Mouse (Mus musculus) layer of hippocampus, adult 6 months (tissue): Measurements from ENCODE around the gene Nudt1. TPM values are rescaled to one million over a fixed set of nuclear protein-coding genes. Genes with fewer than 3 reads are reported as not detected.

Source experiments
- long read RNA-seq, 2 experiments: library from polyadenylated mRNA; unstranded; transcript quantifications; one replicate each; pipeline ENCODE4 v2.0.0; 2019 to 2020
- polyA plus RNA-seq: library from polyadenylated mRNA; unstranded; fragments of <200 nt; fragmentation: Nextera tagmentation; gene quantifications from 2 replicates; pipeline ENCODE4 v1.2.3, GENCODE M21; 2021

Nudt1 gene
- polyA plus RNA-seq, result 10.8 TPM in 2 replicates
- long read RNA-seq, experiment 1, partial matches to known transcripts, result 0 of 5 reads
- long read RNA-seq, experiment 1, other reads (novel, unspliced or antisense), result 1 of 5 reads
- long read RNA-seq, experiment 2, partial matches to known transcripts, result 0 of 3 reads
- long read RNA-seq, experiment 2, other reads (novel, unspliced or antisense), result 0 of 3 reads

GRCm38 (mm10) chr5:140321042-140321755, at the start of gene Nudt1, which contains the start of gene Mad1l1:
Gene Nudt1, plus strand, starts transcription at chr5:140321656.
Gene Mad1l1, minus strand, starts transcription at chr5:140321552.

GRCm38 (mm10) chr5:140331615-140332512, 10.4 kb downstream of the Nudt1 start, which contains the start of gene Mrm2:
Gene Mrm2, minus strand, starts transcription at chr5:140331898.

Other genes with a start within 250 kb of the Nudt1 start
- 7.4 and 8.0 TPM in 2 replicates for gene Mad1l1, start 104 bp upstream of the Nudt1 start, polyA plus RNA-seq
- 11.2 and 12.0 TPM in 2 replicates for gene Mrm2, start 10.2 kb downstream of the Nudt1 start, polyA plus RNA-seq
- 5.9 TPM in 2 replicates for gene Snx8, start 67.6 kb downstream of the Nudt1 start, polyA plus RNA-seq
- gene Eif3b, start 97.7 kb downstream of the Nudt1 start, polyA plus RNA-seq, result 26.1 and 26.5 TPM in 2 replicates
- not detected in 2 replicates for gene Gm4869, start 124.0 kb downstream of the Nudt1 start, polyA plus RNA-seq
- gene Chst12, start 183.9 kb downstream of the Nudt1 start, polyA plus RNA-seq, result 29.4 and 30.7 TPM in 2 replicates
- gene Grifin, start 243.4 kb downstream of the Nudt1 start, polyA plus RNA-seq, result 0.72 and 1.0 TPM in 2 replicates